Mouse (Mus musculus) myocyte (in vitro differentiated cells): ENCODE measurements around the gene Slc16a8. TPM values are rescaled to one million over a fixed set of nuclear protein-coding genes. Genes with fewer than 3 reads are reported as not detected.
A peak's percentile ranks its signal among the peaks of the same experiment; 100 is the strongest.

ENCODE experiments used
- H3K27me3 ChIP-seq: one replicate; pipeline ENCODE4 v1.6.1; 2011; ENCODE audit not compliant: control insufficient read depth, insufficient read depth, insufficient read length
- H3K36me3 ChIP-seq: one replicate; pipeline ENCODE4 v1.6.1; 2011; ENCODE audit not compliant: control insufficient read depth, insufficient read depth
- H3K4me2 ChIP-seq: one replicate; pipeline ENCODE4 v1.6.1; 2011; ENCODE audit warnings: low read depth, control low read depth
- H3K4me3 ChIP-seq: one replicate; pipeline ENCODE4 v1.5.1; 2011; ENCODE audit warnings: mild to moderate bottlenecking, control low read depth, moderate library complexity
- H3K79me2 ChIP-seq: one replicate; pipeline ENCODE4 v1.6.1; 2011; ENCODE audit not compliant: control insufficient read depth, insufficient read depth
- H3ac ChIP-seq: one replicate; pipeline ENCODE4 v1.6.1; 2011; ENCODE audit not compliant: control insufficient read depth, insufficient read length
- CEBPB ChIP-seq: IDR thresholded peaks from 2 replicates; pipeline ENCODE4 v1.6.1; 2011; ENCODE audit warnings: mild to moderate bottlenecking, moderate library complexity; ENCODE audit not compliant: poor library complexity, insufficient read depth, severe bottlenecking
- E2F4 ChIP-seq: IDR thresholded peaks from one replicate; pipeline ENCODE4 v1.6.1; 2011; ENCODE audit warnings: mild to moderate bottlenecking, control low read depth, moderate library complexity; ENCODE audit not compliant: insufficient read depth
- MAX ChIP-seq: IDR thresholded peaks from one replicate; pipeline ENCODE4 v1.6.1; 2011; ENCODE audit warnings: low read depth, mild to moderate bottlenecking, control low read depth
- MYOD1 ChIP-seq, 3 experiments: IDR thresholded peaks; one replicate each; pipeline ENCODE4 v1.6.1; 2011; ENCODE audit warnings: control low read depth in 2 of 3, low read depth in 2 of 3, mild to moderate bottlenecking in 2 of 3, moderate library complexity in 1 of 3; ENCODE audit not compliant: insufficient read length in 2 of 3, control insufficient read depth in 1 of 3
- MYOG ChIP-seq, 3 experiments: IDR thresholded peaks; one replicate each; pipeline ENCODE4 v1.6.1; 2011; ENCODE audit warnings: control low read depth in 2 of 3, low read depth in 2 of 3, mild to moderate bottlenecking in 2 of 3; ENCODE audit not compliant: insufficient read length in 2 of 3, control insufficient read depth in 1 of 3, insufficient read depth in 1 of 3
- POLR2A ChIP-seq: IDR thresholded peaks from one replicate; pipeline ENCODE4 v1.6.1; 2011; ENCODE audit warnings: low read depth, mild to moderate bottlenecking, control low read depth, moderate library complexity; ENCODE audit not compliant: insufficient read length
- POLR2AphosphoS2 ChIP-seq: IDR thresholded peaks from one replicate; pipeline ENCODE4 v1.6.1; 2011; ENCODE audit warnings: low read depth, control low read depth; ENCODE audit not compliant: insufficient read length
- REST ChIP-seq: IDR thresholded peaks from one replicate; pipeline ENCODE4 v1.6.1; 2011; ENCODE audit warnings: mild to moderate bottlenecking, control low read depth, moderate library complexity; ENCODE audit not compliant: insufficient read depth, insufficient read length
- SRF ChIP-seq: IDR thresholded peaks from one replicate; pipeline ENCODE4 v1.6.1; 2011; ENCODE audit warnings: low read depth; ENCODE audit not compliant: control insufficient read depth, insufficient read length
- TCF12 ChIP-seq: IDR thresholded peaks from one replicate; pipeline ENCODE4 v1.6.1; 2011; ENCODE audit warnings: mild to moderate bottlenecking, control low read depth; ENCODE audit not compliant: poor library complexity, insufficient read depth, severe bottlenecking
- TCF3 ChIP-seq: IDR thresholded peaks from one replicate; pipeline ENCODE4 v1.6.1; 2011; ENCODE audit warnings: low read depth, control low read depth; ENCODE audit not compliant: insufficient read length
- USF1 ChIP-seq: IDR thresholded peaks from one replicate; pipeline ENCODE4 v1.6.1; 2011; ENCODE audit warnings: low read depth, mild to moderate bottlenecking, control low read depth, moderate library complexity
- polyA plus RNA-seq: library from polyadenylated mRNA; unstranded; fragments of >200 nt; fragmentation: generic; extraction: Trizol; gene quantifications from one replicate; pipeline ENCODE4 v1.2.1, GENCODE M21; 2012; ENCODE audit warnings: missing spikeins

Gene Slc16a8
- polyA plus RNA-seq, 1 experiment, result 0.25 TPM

- Histone ChIP-seq H3ac (no peak overlapping the region), H3K27me3 (peaks cover 58% of the 10 kb centered on the region), H3K4me2 (peak overlapping the region; percentile 57), H3K4me3 (no peak overlapping the region), H3K79me2 (no peaks in the 10 kb centered on the region), H3K36me3 (no peaks in the 10 kb centered on the region)
- TF ChIP-seq MYOD1 (IDR thresholded peaks at IDR 0.05; ENCODE audit: control insufficient read depth in 1 of 3, insufficient read length in 2 of 3, low read depth in 2 of 3) (peak in 1 of 3 experiments; percentile 41), SRF (no peak)
These were observed 16.0 kb upstream of the Slc16a8 start for GRCm38 (mm10) chr15:79270317-79271123.

GRCm38 (mm10) chr15:79268521-79268920 is 14.0 kb upstream of the Slc16a8 start:
- no peak for TF ChIP-seq CEBPB
- no peak for TF ChIP-seq POLR2AphosphoS2
- no peak for TF ChIP-seq E2F4
- TF ChIP-seq USF1, result no peak
- TF ChIP-seq MYOG (IDR thresholded peaks at IDR 0.05; ENCODE audit: control insufficient read depth in 1 of 3, insufficient read depth in 1 of 3, insufficient read length in 2 of 3, low read depth in 2 of 3), result no peak
- TF ChIP-seq MAX, result no peak
- TF ChIP-seq SRF, result no peak
- TF ChIP-seq POLR2A, result no peak
- H3K4me2 ChIP-seq, result no peak overlapping the region
- peaks cover 63% of the 10 kb centered on the region for H3K27me3 ChIP-seq
- H3K4me3 ChIP-seq, result no peak overlapping the region
- H3K36me3 ChIP-seq, result no peaks in the 10 kb centered on the region
- no peak overlapping the region for H3ac ChIP-seq
- no peaks in the 10 kb centered on the region for H3K79me2 ChIP-seq

GRCm38 (mm10) chr15:79265384-79265783 is 10.8 kb upstream of the Slc16a8 start:
- TF ChIP-seq CEBPB (no peak), TCF3 (no peak), TCF12 (no peak), SRF (no peak)
- Histone ChIP-seq H3K4me2 (no peak overlapping the region), H3ac (no peak overlapping the region), H3K4me3 (no peak overlapping the region), H3K79me2 (no peaks in the 10 kb centered on the region), H3K27me3 (peaks cover 62% of the 10 kb centered on the region), H3K36me3 (no peaks in the 10 kb centered on the region)

GRCm38 (mm10) chr15:79263726-79264125 is 9.2 kb upstream of the Slc16a8 start:
- TF ChIP-seq SRF, result no peak
- TF ChIP-seq MYOD1 (IDR thresholded peaks at IDR 0.05; ENCODE audit: control insufficient read depth in 1 of 3, insufficient read length in 2 of 3, low read depth in 2 of 3), result no peak
- TF ChIP-seq MAX, result no peak
- no peak for TF ChIP-seq USF1
- no peak for TF ChIP-seq TCF3
- no peak for TF ChIP-seq E2F4
- TF ChIP-seq CEBPB, result no peak
- TF ChIP-seq REST, result no peak
- TF ChIP-seq POLR2AphosphoS2, result no peak
- TF ChIP-seq TCF12, result no peak
- TF ChIP-seq POLR2A, result no peak
- no peak for TF ChIP-seq MYOG (IDR thresholded peaks at IDR 0.05; ENCODE audit: control insufficient read depth in 1 of 3, insufficient read depth in 1 of 3, insufficient read length in 2 of 3, low read depth in 2 of 3)

GRCm38 (mm10) chr15:79262786-79263309 is 8.3 kb upstream of the Slc16a8 start:
- H3K4me2 ChIP-seq, result no peak overlapping the region
- no peak overlapping the region for H3K4me3 ChIP-seq
- peaks cover 48% of the 10 kb centered on the region for H3K27me3 ChIP-seq
- H3ac ChIP-seq, result no peak overlapping the region
- TF ChIP-seq MYOD1 (IDR thresholded peaks at IDR 0.05; ENCODE audit: control insufficient read depth in 1 of 3, insufficient read length in 2 of 3, low read depth in 2 of 3) (peak in 2 of 3 experiments; percentile 29 to 83), TCF3 (no peak)
- no peaks in the 10 kb centered on the region for H3K79me2 ChIP-seq
- H3K36me3 ChIP-seq, result no peaks in the 10 kb centered on the region

More at GRCm38 (mm10) chr15:79263726-79264125, 9.2 kb upstream of the Slc16a8 start:
- H3K27me3 ChIP-seq, result peaks cover 57% of the 10 kb centered on the region
- H3K36me3 ChIP-seq, result no peaks in the 10 kb centered on the region
- H3ac ChIP-seq, result no peak overlapping the region
- H3K4me3 ChIP-seq, result no peak overlapping the region
- H3K79me2 ChIP-seq, result no peaks in the 10 kb centered on the region
- H3K4me2 ChIP-seq, result no peak overlapping the region
